Mouse (Mus musculus) hindbrain, embryonic 13.5 days (tissue): Measurements from ENCODE around the gene Wdr48. TPM values are rescaled to one million over a fixed set of nuclear protein-coding genes. Genes with fewer than 3 reads are reported as not detected.

ENCODE experiments used
- ATAC-seq: fragments of 200-750 bp; cut with Nextera tagmentation; 2 replicates; pipeline ENCODE4 v1.8.0; 2017; ENCODE audit warnings: moderate TSS enrichment; ENCODE audit not compliant: low FRiP score
- H3K27ac ChIP-seq: fragments of 300-500 bp; sonication (generic); 2 replicates; pipeline ENCODE4 v1.5.1; 2015; ENCODE audit warnings: inconsistent platforms, mild to moderate bottlenecking, moderate library complexity
- H3K27me3 ChIP-seq: fragments of 300-500 bp; sonication (generic); 2 replicates; pipeline ENCODE4 v1.6.1; 2015; ENCODE audit warnings: mild to moderate bottlenecking, inconsistent platforms
- H3K36me3 ChIP-seq: fragments of 300-500 bp; sonication (generic); 2 replicates; pipeline ENCODE4 v1.6.1; 2015; ENCODE audit warnings: mild to moderate bottlenecking, inconsistent platforms
- H3K4me1 ChIP-seq: fragments of 300-500 bp; sonication (generic); replicated peaks from 2 replicates; pipeline ENCODE4 v1.6.1; 2015; ENCODE audit warnings: inconsistent platforms
- H3K4me2 ChIP-seq: fragments of 300-500 bp; sonication (generic); 2 replicates; pipeline ENCODE4 v1.6.1; 2015; ENCODE audit warnings: inconsistent platforms, mild to moderate bottlenecking, moderate library complexity
- H3K4me3 ChIP-seq: fragments of 300-500 bp; sonication (generic); 2 replicates; pipeline ENCODE4 v1.5.1; 2015; ENCODE audit warnings: mild to moderate bottlenecking, inconsistent platforms
- H3K9ac ChIP-seq: fragments of 300-500 bp; sonication (generic); 2 replicates; pipeline ENCODE4 v1.6.1; 2015; ENCODE audit warnings: mild to moderate bottlenecking, inconsistent platforms
- H3K9me3 ChIP-seq: fragments of 300-500 bp; sonication (generic); 2 replicates; pipeline ENCODE4 v1.6.1; 2016; ENCODE audit warnings: inconsistent platforms
- WGBS: fragments of 180-500 bp; shearing (Covaris S2); methylation state at CpG from one replicate; pipeline ENCODE4 v1.1.7; 2015; 5-methylcytosine and 5-hydroxymethylcytosine counted together
- polyA plus RNA-seq: library from polyadenylated mRNA; unstranded; fragments of >200 nt; fragmentation: Nextera tagmentation; extraction: Ambion mirVana; gene quantifications from 2 replicates; pipeline ENCODE4 v1.2.1, GENCODE M21; 2015

Wdr48 gene
- polyA plus RNA-seq, 1 experiment from 2014 or later = 63.2 TPM

GRCm38 (mm10) chr9:119932358-119932757 lies 37.7 kb downstream of the Wdr48 start:
- Histone ChIP-seq H3K9ac (no peak overlapping the region), H3K36me3 (peaks cover 57% of the 10 kb centered on the region), H3K4me3 (no peak overlapping the region), H3K9me3 (no peaks in the 10 kb centered on the region), H3K27ac (no peak overlapping the region), H3K4me2 (no peak overlapping the region), H3K4me1 (peaks cover 9% of the 10 kb centered on the region), H3K27me3 (no peaks in the 10 kb centered on the region)
- no peak for ATAC-seq
- WGBS = 91% methylated on average over 12 of the region's 12 CpGs

- H3K27me3 ChIP-seq = peaks cover 3% of the 10 kb centered on the region; the same call in 1 of the 2 replicates
- H3K4me2 ChIP-seq = no peak overlapping the region
- 93% methylated on average over 6 of the region's 6 CpGs for WGBS
- H3K4me1 ChIP-seq = peaks cover 17% of the 10 kb centered on the region
- no peak overlapping the region for H3K9ac ChIP-seq
- peaks cover 44% of the 10 kb centered on the region for H3K36me3 ChIP-seq
- ATAC-seq = no peak
- H3K4me3 ChIP-seq = no peak overlapping the region
- no peak overlapping the region for H3K27ac ChIP-seq
- no peaks in the 10 kb centered on the region for H3K9me3 ChIP-seq
These were observed 39.0 kb downstream of the Wdr48 start for GRCm38 (mm10) chr9:119933675-119934074.

- H3K9me3 ChIP-seq = no peaks in the 10 kb centered on the region
- peak; percentile 96 for ATAC-seq
- peaks cover 3% of the 10 kb centered on the region; the same call in 1 of the 2 replicates for H3K27me3 ChIP-seq
- H3K9ac ChIP-seq = peak within 1 kb of the TSS; percentile 83
- under 1% methylated on average over 40 of the region's 40 CpGs for WGBS
- peak within 1 kb of the TSS; percentile 72 for H3K27ac ChIP-seq
- peak within 1 kb of the TSS; percentile 77 for H3K4me2 ChIP-seq
- H3K36me3 ChIP-seq = peaks cover 10% of the 10 kb centered on the region
- peaks cover 17% of the 10 kb centered on the region for H3K4me1 ChIP-seq
- peak within 1 kb of the TSS; percentile 61 for H3K4me3 ChIP-seq
These were observed 42.5 kb downstream of the Wdr48 start, which contains the start of the genes Gorasp1 and Ttc21a for GRCm38 (mm10) chr9:119937005-119937773. Gene Gorasp1 (minus strand): TSS chr9:119937565. Gene Ttc21a (plus strand): TSS chr9:119937606.

- Histone ChIP-seq H3K9ac (no peak overlapping the region), H3K27me3 (peaks cover 3% of the 10 kb centered on the region; the same call in 1 of the 2 replicates), H3K9me3 (no peaks in the 10 kb centered on the region), H3K4me1 (peaks cover 17% of the 10 kb centered on the region), H3K4me2 (no peak overlapping the region), H3K27ac (no peak overlapping the region), H3K36me3 (no peaks in the 10 kb centered on the region), H3K4me3 (no peak overlapping the region)
- WGBS = 88% methylated on average over 4 of the region's 4 CpGs
- ATAC-seq = no peak
These were observed 43.8 kb downstream of the Wdr48 start for GRCm38 (mm10) chr9:119938496-119938895.

- Histone ChIP-seq H3K36me3 (no peaks in the 10 kb centered on the region), H3K4me2 (no peak overlapping the region), H3K27me3 (peaks cover 3% of the 10 kb centered on the region; the same call in 1 of the 2 replicates), H3K4me1 (peaks cover 17% of the 10 kb centered on the region), H3K27ac (no peak overlapping the region), H3K4me3 (no peak overlapping the region), H3K9ac (no peak overlapping the region; the same call in 1 of the 2 replicates), H3K9me3 (no peaks in the 10 kb centered on the region)
- no peak for ATAC-seq
- 83% methylated on average over 10 of the region's 10 CpGs for WGBS
These were observed 45.0 kb downstream of the Wdr48 start for GRCm38 (mm10) chr9:119939646-119940045.

- no peak overlapping the region for H3K4me2 ChIP-seq
- no peak overlapping the region for H3K27ac ChIP-seq
- H3K4me3 ChIP-seq = no peak overlapping the region
- H3K4me1 ChIP-seq = peaks cover 13% of the 10 kb centered on the region
- ATAC-seq = no peak
- H3K36me3 ChIP-seq = no peaks in the 10 kb centered on the region
- WGBS = 83% methylated on average over 5 of the region's 5 CpGs
- no peak overlapping the region for H3K9ac ChIP-seq
- no peaks in the 10 kb centered on the region for H3K9me3 ChIP-seq
- peaks cover 3% of the 10 kb centered on the region; the same call in 1 of the 2 replicates for H3K27me3 ChIP-seq
These were observed 46.7 kb downstream of the Wdr48 start for GRCm38 (mm10) chr9:119941407-119941806.

- 88% methylated on average over 14 of the region's 14 CpGs for WGBS
- H3K4me3 ChIP-seq = no peak overlapping the region
- no peaks in the 10 kb centered on the region for H3K36me3 ChIP-seq
- no peak overlapping the region for H3K4me2 ChIP-seq
- H3K27me3 ChIP-seq = peaks cover 3% of the 10 kb centered on the region; the same call in 1 of the 2 replicates
- peaks cover 8% of the 10 kb centered on the region for H3K4me1 ChIP-seq
- no peak overlapping the region for H3K9ac ChIP-seq
- no peaks in the 10 kb centered on the region for H3K9me3 ChIP-seq
- no peak overlapping the region for H3K27ac ChIP-seq
- no peak for ATAC-seq
These were observed 47.2 kb downstream of the Wdr48 start for GRCm38 (mm10) chr9:119941861-119942260.

GRCm38 (mm10) chr9:119943326-119943725 lies 48.6 kb downstream of the Wdr48 start:
- H3K9me3 ChIP-seq = no peaks in the 10 kb centered on the region
- no peak overlapping the region for H3K27ac ChIP-seq
- WGBS = 67% methylated on average over 1 of the region's 1 CpGs
- H3K27me3 ChIP-seq = no peaks in the 10 kb centered on the region; the same call in 1 of the 2 replicates
- ATAC-seq = no peak
- no peak overlapping the region for H3K9ac ChIP-seq
- H3K36me3 ChIP-seq = no peaks in the 10 kb centered on the region
- no peak overlapping the region for H3K4me3 ChIP-seq
- H3K4me1 ChIP-seq = no peaks in the 10 kb centered on the region
- H3K4me2 ChIP-seq = no peak overlapping the region

- H3K27ac ChIP-seq = no peak overlapping the region
- no peaks in the 10 kb centered on the region for H3K9me3 ChIP-seq
- H3K36me3 ChIP-seq = no peaks in the 10 kb centered on the region
- no peak overlapping the region for H3K4me3 ChIP-seq
- 75% methylated on average over 12 of the region's 12 CpGs for WGBS
- no peak overlapping the region for H3K4me2 ChIP-seq
- H3K9ac ChIP-seq = no peak overlapping the region
- no peaks in the 10 kb centered on the region for H3K27me3 ChIP-seq
- ATAC-seq = no peak
- peaks cover under 1% of the 10 kb centered on the region for H3K4me1 ChIP-seq
These were observed 50.7 kb downstream of the Wdr48 start for GRCm38 (mm10) chr9:119945173-119945900.

- H3K27ac ChIP-seq = no peak overlapping the region
- H3K4me2 ChIP-seq = no peak overlapping the region
- H3K9me3 ChIP-seq = no peaks in the 10 kb centered on the region
- H3K36me3 ChIP-seq = no peaks in the 10 kb centered on the region
- no peak for ATAC-seq
- H3K9ac ChIP-seq = no peak overlapping the region
- WGBS = 52% methylated on average over 3 of the region's 3 CpGs
- H3K4me3 ChIP-seq = no peak overlapping the region
- H3K27me3 ChIP-seq = no peaks in the 10 kb centered on the region
- H3K4me1 ChIP-seq = peaks cover 6% of the 10 kb centered on the region
These were observed 54.1 kb downstream of the Wdr48 start for GRCm38 (mm10) chr9:119948804-119949203.

GRCm38 (mm10) chr9:119950434-119950833 lies 55.8 kb downstream of the Wdr48 start:
- Histone ChIP-seq H3K4me3 (no peak overlapping the region), H3K9me3 (no peaks in the 10 kb centered on the region), H3K27ac (0 out of 2 replicates have a peak overlapping the region, but pooled peaks have one; percentile 13), H3K36me3 (no peaks in the 10 kb centered on the region), H3K27me3 (no peaks in the 10 kb centered on the region), H3K9ac (peak overlapping the region; percentile 24; the same call in 1 of the 2 replicates), H3K4me1 (peaks cover 6% of the 10 kb centered on the region), H3K4me2 (no peak overlapping the region)
- no peak for ATAC-seq
- 56% methylated on average over 6 of the region's 6 CpGs for WGBS

- Histone ChIP-seq H3K9me3 (no peaks in the 10 kb centered on the region), H3K4me2 (no peak overlapping the region), H3K27me3 (no peaks in the 10 kb centered on the region), H3K27ac (no peak overlapping the region), H3K4me1 (peaks cover 6% of the 10 kb centered on the region), H3K9ac (no peak overlapping the region), H3K36me3 (no peaks in the 10 kb centered on the region), H3K4me3 (no peak overlapping the region)
- no peak for ATAC-seq
- 90% methylated on average over 9 of the region's 9 CpGs for WGBS
These were observed 56.7 kb downstream of the Wdr48 start for GRCm38 (mm10) chr9:119951388-119951787.
